Mouse (Mus musculus) lung, embryonic 16.5 days (tissue): Measurements from ENCODE around the gene Map2k7. TPM values are rescaled to one million over a fixed set of nuclear protein-coding genes. Genes with fewer than 3 reads are reported as not detected.

Experiments
- ATAC-seq: fragments of 200-750 bp; cut with Nextera tagmentation; 2 replicates; pipeline ENCODE4 v1.8.0; 2017; ENCODE audit warnings: low read depth, mild to moderate bottlenecking, moderate library complexity
- H3K27ac ChIP-seq: fragments of 300-500 bp; sonication (generic); 2 replicates; pipeline ENCODE4 v1.5.1; 2014; ENCODE audit warnings: mild to moderate bottlenecking, control low read depth, low read length
- H3K27me3 ChIP-seq: fragments of 300-500 bp; sonication (generic); 2 replicates; pipeline ENCODE4 v1.6.1; 2014; ENCODE audit warnings: low read depth, low read length, mixed read lengths; ENCODE audit not compliant: control insufficient read depth, insufficient read depth
- H3K36me3 ChIP-seq: fragments of 300-500 bp; sonication (generic); 2 replicates; pipeline ENCODE4 v1.6.1; 2014; ENCODE audit warnings: low read length; ENCODE audit not compliant: control insufficient read depth, insufficient read depth
- H3K4me1 ChIP-seq: fragments of 300-500 bp; sonication (generic); replicated peaks from 2 replicates; pipeline ENCODE4 v1.6.1; 2014; ENCODE audit warnings: low read length, mixed read lengths; ENCODE audit not compliant: control insufficient read depth, insufficient read depth
- H3K4me2 ChIP-seq: fragments of 300-500 bp; sonication (generic); 2 replicates; pipeline ENCODE4 v1.6.1; 2014; ENCODE audit warnings: low read depth, low read length, control low read depth
- H3K4me3 ChIP-seq: fragments of 300-500 bp; sonication (generic); 2 replicates; pipeline ENCODE4 v1.5.1; 2014; ENCODE audit warnings: mild to moderate bottlenecking, low read length, control low read depth
- H3K9ac ChIP-seq: fragments of 300-500 bp; sonication (generic); 2 replicates; pipeline ENCODE4 v1.6.1; 2014; ENCODE audit warnings: low read length, control low read depth
- H3K9me3 ChIP-seq: fragments of 300-500 bp; sonication (generic); 2 replicates; pipeline ENCODE4 v1.6.1; 2016; ENCODE audit warnings: low read length; ENCODE audit not compliant: control insufficient read depth
- WGBS: fragments of 180-500 bp; shearing (Covaris S2); extraction: QIAGEN DNeasy Blood & Tissue Kit; methylation state at CpG from one replicate; pipeline ENCODE4 v1.1.7; 2014; 5-methylcytosine and 5-hydroxymethylcytosine counted together
- polyA plus RNA-seq: library from polyadenylated mRNA; unstranded; fragments of >200 nt; fragmentation: Nextera tagmentation; extraction: Ambion mirVana; gene quantifications from 2 replicates; pipeline ENCODE4 v1.2.1, GENCODE M21; 2015

The Map2k7 gene
- polyA plus RNA-seq, 1 experiment from 2014 or later = 26.8 TPM

GRCm38 (mm10) chr8:4237814-4238433 lies 616 bp upstream of the Map2k7 start:
- peaks cover 20% of the 10 kb centered on the region for H3K4me1 ChIP-seq
- peak overlapping the region; percentile 95 for H3K27ac ChIP-seq
- WGBS = 19% methylated on average over 15 of the region's 15 CpGs
- H3K9ac ChIP-seq = peak overlapping the region; percentile 78
- H3K9me3 ChIP-seq = no peaks in the 10 kb centered on the region
- no peak for ATAC-seq
- H3K27me3 ChIP-seq = no peaks in the 10 kb centered on the region
- peak overlapping the region; percentile 80 for H3K4me3 ChIP-seq
- no peaks in the 10 kb centered on the region; the same call in 1 of the 2 replicates for H3K36me3 ChIP-seq
- peak overlapping the region; percentile 67 for H3K4me2 ChIP-seq

- Histone ChIP-seq H3K9ac (peak overlapping the region; percentile 85), H3K36me3 (peaks cover 13% of the 10 kb centered on the region), H3K27ac (peak overlapping the region; percentile 88; the same call in 1 of the 2 replicates), H3K27me3 (no peaks in the 10 kb centered on the region), H3K4me3 (peak overlapping the region; percentile 80), H3K4me1 (peaks cover 20% of the 10 kb centered on the region), H3K9me3 (no peaks in the 10 kb centered on the region), H3K4me2 (peak overlapping the region; percentile 85)
- 9% methylated on average over 19 of the region's 19 CpGs for WGBS
- ATAC-seq = peak; percentile 10
Observed at GRCm38 (mm10) chr8:4239193-4239890, 802 bp downstream of the Map2k7 start.

DNA sequence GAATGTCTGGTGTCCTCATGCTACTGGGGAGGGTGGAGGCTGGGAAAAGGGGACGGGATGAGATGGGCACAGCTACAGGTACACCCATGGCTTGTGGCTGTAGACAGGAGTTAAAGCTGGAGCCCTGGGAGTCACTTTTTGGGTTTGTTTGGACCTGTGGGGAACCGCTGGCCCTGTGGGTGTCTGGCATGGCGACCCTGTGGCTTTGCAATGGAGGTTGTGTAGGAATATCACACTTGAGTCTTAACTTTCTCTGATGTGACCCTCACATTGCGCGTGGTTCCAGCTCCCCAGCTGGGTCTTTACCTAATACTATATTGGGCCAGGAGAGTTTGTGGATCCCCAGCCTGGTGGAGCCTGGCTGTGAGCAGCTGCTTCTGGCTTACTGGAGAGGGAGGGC lies 6.5 kb downstream of the Map2k7 start:
- ATAC-seq = no peak
- Histone ChIP-seq H3K4me1 (peaks cover 12% of the 10 kb centered on the region), H3K9ac (no peak overlapping the region), H3K4me2 (no peak overlapping the region), H3K9me3 (no peaks in the 10 kb centered on the region), H3K27me3 (no peaks in the 10 kb centered on the region), H3K27ac (no peak overlapping the region), H3K4me3 (no peak overlapping the region), H3K36me3 (peaks cover 32% of the 10 kb centered on the region)
- WGBS = 95% methylated on average over 5 of the region's 5 CpGs

- Histone ChIP-seq H3K4me1 (peaks cover 8% of the 10 kb centered on the region), H3K27ac (no peak overlapping the region), H3K4me2 (no peak overlapping the region), H3K36me3 (peaks cover 32% of the 10 kb centered on the region), H3K27me3 (no peaks in the 10 kb centered on the region), H3K4me3 (no peak overlapping the region), H3K9me3 (no peaks in the 10 kb centered on the region), H3K9ac (no peak overlapping the region)
- WGBS = 93% methylated on average over 11 of the region's 13 CpGs
- no peak for ATAC-seq
Observed at GRCm38 (mm10) chr8:4245737-4246136, 7.2 kb downstream of the Map2k7 start.

- Histone ChIP-seq H3K9ac (no peak overlapping the region), H3K36me3 (peaks cover 32% of the 10 kb centered on the region), H3K4me3 (no peak overlapping the region), H3K27ac (no peak overlapping the region), H3K27me3 (no peaks in the 10 kb centered on the region), H3K4me1 (peaks cover 6% of the 10 kb centered on the region; the same call in 1 of the 2 replicates), H3K4me2 (no peak overlapping the region), H3K9me3 (no peaks in the 10 kb centered on the region)
- ATAC-seq = no peak
- WGBS = 84% methylated on average over 8 of the region's 8 CpGs
Observed at GRCm38 (mm10) chr8:4247241-4247640, 8.7 kb downstream of the Map2k7 start.

DNA sequence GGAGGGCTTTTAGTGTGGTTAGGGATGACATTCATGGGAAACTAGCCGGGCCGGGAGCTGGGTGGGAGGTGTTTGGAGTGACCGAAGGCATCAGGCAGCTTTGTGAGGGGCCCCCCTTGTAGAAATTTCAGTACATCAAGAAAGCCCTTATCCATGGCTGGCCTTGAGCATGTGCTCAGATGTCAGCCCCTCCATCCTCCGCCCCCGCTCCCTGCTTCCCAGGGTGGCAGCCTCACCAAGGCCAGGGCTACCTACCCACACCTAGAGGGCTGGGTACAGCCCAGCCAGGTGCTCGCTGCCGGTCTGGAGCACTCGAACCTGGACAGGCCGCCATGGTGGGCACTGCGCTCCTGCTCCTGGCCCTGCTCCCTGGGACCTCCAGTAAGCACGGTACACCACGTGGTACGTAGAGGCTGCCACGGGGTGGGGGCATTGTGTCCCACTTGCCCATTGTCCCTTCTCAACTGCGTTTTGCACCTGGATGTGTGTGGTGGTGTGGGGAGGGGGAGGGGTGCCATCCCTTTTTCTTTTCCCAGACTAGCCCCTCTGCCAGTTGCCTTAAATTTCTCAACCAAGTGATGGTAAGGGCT lies 9.5 kb downstream of the Map2k7 start, which contains the start of gene Tgfbr3l:
Gene Tgfbr3l, plus strand, starts transcription at position 264 of the 590 bp plus-strand sequence.
- H3K4me2 ChIP-seq = no peak within 1 kb of the TSS
- no peak within 1 kb of the TSS for H3K4me3 ChIP-seq
- H3K9me3 ChIP-seq = no peaks in the 10 kb centered on the region
- H3K27me3 ChIP-seq = no peaks in the 10 kb centered on the region
- no peak for ATAC-seq
- WGBS = 76% methylated on average over 15 of the region's 15 CpGs
- H3K27ac ChIP-seq = no peak within 1 kb of the TSS
- peaks cover 10% of the 10 kb centered on the region; the same call in 1 of the 2 replicates for H3K4me1 ChIP-seq
- peaks cover 32% of the 10 kb centered on the region for H3K36me3 ChIP-seq
- no peak within 1 kb of the TSS for H3K9ac ChIP-seq

- H3K9ac ChIP-seq = no peak overlapping the region
- no peak for ATAC-seq
- H3K4me1 ChIP-seq = peaks cover 17% of the 10 kb centered on the region
- H3K36me3 ChIP-seq = peaks cover 21% of the 10 kb centered on the region
- no peak overlapping the region for H3K27ac ChIP-seq
- WGBS = 21% methylated on average over 29 of the region's 29 CpGs
- H3K9me3 ChIP-seq = no peaks in the 10 kb centered on the region
- H3K4me3 ChIP-seq = no peak overlapping the region
- H3K27me3 ChIP-seq = no peaks in the 10 kb centered on the region
- no peak overlapping the region for H3K4me2 ChIP-seq
Observed at GRCm38 (mm10) chr8:4249213-4249612, 10.7 kb downstream of the Map2k7 start.

DNA sequence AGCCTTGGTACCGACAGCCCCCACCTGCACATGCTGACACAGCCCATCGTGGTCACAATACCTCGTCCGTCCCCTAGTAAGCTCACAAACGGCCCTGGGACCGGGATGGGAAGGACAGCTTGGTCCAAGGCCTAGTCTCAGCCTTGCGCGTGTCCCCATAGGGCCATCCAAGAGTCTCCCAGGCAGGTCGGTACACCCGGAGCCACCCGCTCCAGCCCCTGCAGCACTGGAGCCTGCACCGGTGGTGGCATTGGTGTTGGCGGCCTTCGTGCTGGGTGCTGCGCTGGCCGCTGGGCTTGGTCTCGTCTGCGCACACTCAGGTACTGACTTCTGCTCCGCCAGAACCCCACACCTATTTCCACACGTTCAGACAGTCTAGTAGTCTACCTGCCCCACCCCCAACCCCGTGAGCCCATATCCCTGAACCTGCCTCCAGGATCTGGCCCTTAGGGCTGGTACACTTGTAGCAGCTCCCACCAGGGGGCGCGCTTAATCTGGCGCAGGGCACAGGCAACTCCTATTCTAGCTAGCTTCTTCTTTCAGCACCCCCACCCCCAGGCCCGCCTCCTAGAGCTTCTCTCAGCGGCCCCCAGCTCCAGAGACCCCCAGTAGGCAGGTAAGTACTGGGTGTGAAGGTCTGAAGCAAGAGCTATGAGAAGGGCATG lies 11.9 kb downstream of the Map2k7 start:
- Histone ChIP-seq H3K4me3 (no peak overlapping the region), H3K9me3 (no peaks in the 10 kb centered on the region), H3K27me3 (no peaks in the 10 kb centered on the region), H3K4me1 (peaks cover 18% of the 10 kb centered on the region), H3K4me2 (no peak overlapping the region), H3K27ac (no peak overlapping the region), H3K36me3 (peaks cover 12% of the 10 kb centered on the region), H3K9ac (no peak overlapping the region)
- peak; percentile 16; the same call in 1 of the 2 replicates for ATAC-seq
- 37% methylated on average over 26 of the region's 26 CpGs for WGBS
